Mouse (Mus musculus): ENCODE data around the gene Nol3. TPM values are rescaled to one million over a fixed set of nuclear protein-coding genes. Genes with fewer than 3 reads are reported as not detected.
A peak's percentile ranks its signal among the peaks of the same experiment; 100 is the strongest.

Nol3 gene
- polyA plus RNA-seq, 1 experiment, result not detected

DNA sequence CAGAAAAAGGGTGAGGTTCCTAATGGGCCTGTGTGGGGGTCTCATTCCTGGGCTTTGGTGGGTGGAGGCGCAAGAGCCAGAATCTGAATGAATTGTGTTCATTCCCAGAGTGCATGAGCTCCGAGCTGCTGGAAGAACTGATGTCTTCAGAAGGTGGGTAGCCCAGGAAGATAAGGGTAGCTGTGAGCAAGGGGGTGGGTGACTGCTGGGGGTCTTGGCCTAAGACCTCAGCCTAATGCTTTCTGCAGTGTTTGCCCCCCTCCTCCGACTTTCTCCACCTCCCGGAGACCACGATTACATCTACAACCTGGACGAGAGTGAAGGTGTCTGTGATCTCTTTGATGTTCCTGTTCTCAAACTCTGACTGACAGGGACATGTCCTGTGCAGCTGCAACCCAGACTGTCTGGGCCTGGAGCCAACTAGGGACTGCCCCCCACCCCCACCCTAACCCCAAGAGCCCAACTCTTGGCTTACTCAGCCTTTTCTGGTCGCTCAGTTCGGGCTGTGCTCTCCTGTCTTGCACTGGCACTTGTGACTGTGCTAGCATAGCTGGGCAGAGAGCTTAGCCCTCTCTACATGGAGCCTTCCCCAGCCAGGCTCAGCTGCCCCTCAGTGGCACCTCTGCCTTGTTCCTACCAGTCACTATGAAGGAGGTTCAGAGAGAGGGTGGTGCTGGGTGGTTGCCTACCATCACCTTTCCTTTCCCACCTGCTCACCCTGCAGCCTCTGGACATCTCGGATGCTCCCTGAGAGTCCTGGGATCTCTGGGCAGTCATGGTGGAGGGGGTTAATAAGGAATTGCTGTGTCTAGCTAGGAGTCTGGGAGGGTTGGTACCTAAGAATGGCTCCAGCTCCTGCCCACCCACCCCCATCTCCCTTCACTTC is 28.6 kb downstream of the Nol3 start:
- H3K4me3 ChIP-seq (replicated peaks; ENCODE audit: control insufficient read depth, low read depth, low read length), result no peak overlapping the region
- no peaks in the 10 kb centered on the region; the same call in 1 of the 2 replicates for H3K4me1 ChIP-seq (ENCODE audit: control insufficient read depth, insufficient read depth, low read length)
- 51% methylated on average over 9 of the region's 9 CpGs for whole genome bisulfite sequencing
- TF ChIP-seq POLR2A (IDR thresholded peaks at IDR 0.05; ENCODE audit: borderline replicate concordance, control insufficient read depth, low read depth, low read length), result no peak
- TF ChIP-seq CTCF (IDR thresholded peaks at IDR 0.05; ENCODE audit: control insufficient read depth, insufficient read depth, low read length), result no peak
- H3K27ac ChIP-seq (ENCODE audit: control insufficient read depth, insufficient read depth, low read depth, low read length, poor library complexity), result no peak overlapping the region

GRCm38 (mm10) chr8:105305211-105306145 is 29.5 kb downstream of the Nol3 start, which contains the start of gene Elmo3:
TSS of gene Elmo3 (plus strand) at chr8:105305601.
- WGBS, result 9% methylated on average over 29 of the region's 30 CpGs
- peak within 1 kb of the TSS; percentile 2 for H3K4me3 ChIP-seq (replicated peaks; ENCODE audit: control insufficient read depth, low read depth, low read length)
- peak within 1 kb of the TSS; percentile 7 for H3K27ac ChIP-seq (ENCODE audit: control insufficient read depth, insufficient read depth, low read depth, low read length, poor library complexity)
- no peaks in the 10 kb centered on the region; the same call in 1 of the 2 replicates for H3K4me1 ChIP-seq (ENCODE audit: control insufficient read depth, insufficient read depth, low read length)
- TF ChIP-seq POLR2A (IDR thresholded peaks at IDR 0.05; ENCODE audit: borderline replicate concordance, control insufficient read depth, low read depth, low read length) (0 out of 2 replicates have a peak, but pooled peaks have one; percentile 34), CTCF (IDR thresholded peaks at IDR 0.05; ENCODE audit: control insufficient read depth, insufficient read depth, low read length) (no peak)

GRCm38 (mm10) chr8:105306146-105306691 is 30.3 kb downstream of the Nol3 start:
- TF ChIP-seq CTCF (IDR thresholded peaks at IDR 0.05; ENCODE audit: control insufficient read depth, insufficient read depth, low read length), result no peak
- no peak for TF ChIP-seq POLR2A (IDR thresholded peaks at IDR 0.05; ENCODE audit: borderline replicate concordance, control insufficient read depth, low read depth, low read length)
- WGBS, result 41% methylated on average over 5 of the region's 5 CpGs
- Histone ChIP-seq H3K4me3 (replicated peaks; ENCODE audit: control insufficient read depth, low read depth, low read length) (no peak overlapping the region), H3K4me1 (ENCODE audit: control insufficient read depth, insufficient read depth, low read length) (no peaks in the 10 kb centered on the region; the same call in 1 of the 2 replicates), H3K27ac (ENCODE audit: control insufficient read depth, insufficient read depth, low read depth, low read length, poor library complexity) (no peak overlapping the region)

GRCm38 (mm10) chr8:105307670-105308069 is 31.7 kb downstream of the Nol3 start:
- WGBS, result 96% methylated on average over 13 of the region's 13 CpGs
- H3K4me1 ChIP-seq (ENCODE audit: control insufficient read depth, insufficient read depth, low read length), result no peaks in the 10 kb centered on the region; the same call in none of the 2 replicates
- H3K27ac ChIP-seq (ENCODE audit: control insufficient read depth, insufficient read depth, low read depth, low read length, poor library complexity), result no peak overlapping the region
- H3K4me3 ChIP-seq (replicated peaks; ENCODE audit: control insufficient read depth, low read depth, low read length), result no peak overlapping the region
- TF ChIP-seq POLR2A (IDR thresholded peaks at IDR 0.05; ENCODE audit: borderline replicate concordance, control insufficient read depth, low read depth, low read length), result no peak
- no peak for TF ChIP-seq CTCF (IDR thresholded peaks at IDR 0.05; ENCODE audit: control insufficient read depth, insufficient read depth, low read length)

GRCm38 (mm10) chr8:105308428-105308827 is 32.5 kb downstream of the Nol3 start:
- H3K27ac ChIP-seq (ENCODE audit: control insufficient read depth, insufficient read depth, low read depth, low read length, poor library complexity), result no peak overlapping the region
- no peak overlapping the region for H3K4me3 ChIP-seq (replicated peaks; ENCODE audit: control insufficient read depth, low read depth, low read length)
- TF ChIP-seq POLR2A (IDR thresholded peaks at IDR 0.05; ENCODE audit: borderline replicate concordance, control insufficient read depth, low read depth, low read length) (no peak), CTCF (IDR thresholded peaks at IDR 0.05; ENCODE audit: control insufficient read depth, insufficient read depth, low read length) (no peak)
- H3K4me1 ChIP-seq (ENCODE audit: control insufficient read depth, insufficient read depth, low read length), result no peaks in the 10 kb centered on the region; the same call in none of the 2 replicates
- 94% methylated on average over 10 of the region's 10 CpGs for WGBS

DNA sequence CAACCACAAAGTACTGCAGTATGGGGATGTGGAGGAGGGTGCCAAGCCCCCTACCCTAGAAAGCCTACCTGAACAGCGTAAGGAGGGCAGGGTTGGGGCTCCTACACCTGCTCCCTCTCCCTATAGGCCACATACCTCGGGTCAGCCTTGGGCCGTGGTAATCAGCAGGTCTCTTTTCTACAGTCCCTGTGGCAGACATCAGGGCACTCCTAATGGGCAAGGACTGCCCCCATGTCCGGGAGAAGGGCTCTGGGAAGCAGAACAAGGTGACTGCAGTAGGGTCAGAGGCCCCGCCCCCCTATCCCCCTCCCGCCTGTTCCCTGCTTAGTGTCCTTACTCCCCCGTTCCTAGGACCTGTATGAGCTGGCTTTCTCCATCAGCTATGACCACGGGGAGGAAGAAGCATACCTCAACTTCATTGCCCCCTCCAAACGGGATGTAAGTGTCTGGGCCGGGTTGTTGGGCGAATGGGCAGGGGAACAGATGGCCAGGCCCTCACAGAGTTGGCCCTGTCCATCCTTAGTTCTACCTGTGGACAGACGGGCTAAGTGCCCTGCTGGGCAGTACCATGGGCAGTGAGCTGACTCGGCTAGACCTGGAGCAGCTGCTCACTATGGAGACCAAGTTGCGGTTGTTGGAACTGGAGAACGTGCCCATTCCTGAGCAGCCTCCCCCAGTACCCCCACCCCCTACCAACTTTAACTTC is 33.4 kb downstream of the Nol3 start:
- no peak overlapping the region for H3K27ac ChIP-seq (ENCODE audit: control insufficient read depth, insufficient read depth, low read depth, low read length, poor library complexity)
- TF ChIP-seq POLR2A (IDR thresholded peaks at IDR 0.05; ENCODE audit: borderline replicate concordance, control insufficient read depth, low read depth, low read length), result no peak
- no peak for TF ChIP-seq CTCF (IDR thresholded peaks at IDR 0.05; ENCODE audit: control insufficient read depth, insufficient read depth, low read length)
- H3K4me3 ChIP-seq (replicated peaks; ENCODE audit: control insufficient read depth, low read depth, low read length), result no peak overlapping the region
- WGBS, result 88% methylated on average over 15 of the region's 15 CpGs
- H3K4me1 ChIP-seq (ENCODE audit: control insufficient read depth, insufficient read depth, low read length), result no peaks in the 10 kb centered on the region; the same call in none of the 2 replicates

GRCm38 (mm10) chr8:105310118-105310517 is 34.2 kb downstream of the Nol3 start:
- H3K27ac ChIP-seq (ENCODE audit: control insufficient read depth, insufficient read depth, low read depth, low read length, poor library complexity), result no peak overlapping the region
- no peak overlapping the region for H3K4me3 ChIP-seq (replicated peaks; ENCODE audit: control insufficient read depth, low read depth, low read length)
- WGBS, result 94% methylated on average over 8 of the region's 8 CpGs
- H3K4me1 ChIP-seq (ENCODE audit: control insufficient read depth, insufficient read depth, low read length), result no peaks in the 10 kb centered on the region; the same call in none of the 2 replicates
- TF ChIP-seq CTCF (IDR thresholded peaks at IDR 0.05; ENCODE audit: control insufficient read depth, insufficient read depth, low read length), result no peak
- no peak for TF ChIP-seq POLR2A (IDR thresholded peaks at IDR 0.05; ENCODE audit: borderline replicate concordance, control insufficient read depth, low read depth, low read length)
